Mouse (Mus musculus) thymus, postnatal 14 days (tissue): Measurements from ENCODE around the gene Hhip.

Experiments
- DNase-seq: peaks from one replicate; pipeline ENCODE4 v3.0.0; 2021

Hhip gene

GRCm38 (mm10) chr8:80057198-80058174, at the start of gene Hhip:
Hhip (minus strand) TSS chr8:80058006.
- DNase-seq, result peak; percentile 70

GRCm38 (mm10) chr8:80087021-80087420, 29.2 kb upstream of the Hhip start:
- no peak for DNase-seq

- DNase-seq, result no peak
Observed at GRCm38 (mm10) chr8:80058193-80058592, 387 bp upstream of the Hhip start.

GRCm38 (mm10) chr8:80056331-80057070, 1.3 kb downstream of the Hhip start:
- DNase-seq, result no peak

- DNase-seq, result no peak
Observed at GRCm38 (mm10) chr8:80055777-80056176, 2.0 kb downstream of the Hhip start.

- no peak for DNase-seq
Observed at GRCm38 (mm10) chr8:80055094-80055493, 2.7 kb downstream of the Hhip start.

- no peak for DNase-seq
Observed at GRCm38 (mm10) chr8:80054216-80054615, 3.6 kb downstream of the Hhip start.

GRCm38 (mm10) chr8:80052838-80053237, 5.0 kb downstream of the Hhip start:
- no peak for DNase-seq

- DNase-seq, result no peak
Observed at GRCm38 (mm10) chr8:80051494-80051893, 6.3 kb downstream of the Hhip start.

GRCm38 (mm10) chr8:80049256-80050005, 8.4 kb downstream of the Hhip start:
- no peak for DNase-seq

GRCm38 (mm10) chr8:80048256-80048655, 9.6 kb downstream of the Hhip start:
- no peak for DNase-seq

- DNase-seq, result no peak
Observed at GRCm38 (mm10) chr8:80037644-80038253, 20.1 kb downstream of the Hhip start.

GRCm38 (mm10) chr8:80032604-80033003, 25.2 kb downstream of the Hhip start:
- no peak for DNase-seq

- DNase-seq, result no peak
Observed at GRCm38 (mm10) chr8:80031330-80032293, 26.2 kb downstream of the Hhip start.

- DNase-seq, result no peak
Observed at GRCm38 (mm10) chr8:80029631-80030030, 28.2 kb downstream of the Hhip start.

- DNase-seq, result no peak
Observed at GRCm38 (mm10) chr8:80020469-80020868, 37.3 kb downstream of the Hhip start.

GRCm38 (mm10) chr8:80015818-80016217, 42.0 kb downstream of the Hhip start:
- DNase-seq, result no peak

- no peak for DNase-seq
Observed at GRCm38 (mm10) chr8:80004421-80004820, 53.4 kb downstream of the Hhip start.

GRCm38 (mm10) chr8:80002313-80002712, 55.5 kb downstream of the Hhip start:
- no peak for DNase-seq

GRCm38 (mm10) chr8:79995075-79995474, 62.7 kb downstream of the Hhip start:
- no peak for DNase-seq

- DNase-seq, result no peak
Observed at GRCm38 (mm10) chr8:79993507-79993906, 64.3 kb downstream of the Hhip start.
